In the genomic region with DNA sequence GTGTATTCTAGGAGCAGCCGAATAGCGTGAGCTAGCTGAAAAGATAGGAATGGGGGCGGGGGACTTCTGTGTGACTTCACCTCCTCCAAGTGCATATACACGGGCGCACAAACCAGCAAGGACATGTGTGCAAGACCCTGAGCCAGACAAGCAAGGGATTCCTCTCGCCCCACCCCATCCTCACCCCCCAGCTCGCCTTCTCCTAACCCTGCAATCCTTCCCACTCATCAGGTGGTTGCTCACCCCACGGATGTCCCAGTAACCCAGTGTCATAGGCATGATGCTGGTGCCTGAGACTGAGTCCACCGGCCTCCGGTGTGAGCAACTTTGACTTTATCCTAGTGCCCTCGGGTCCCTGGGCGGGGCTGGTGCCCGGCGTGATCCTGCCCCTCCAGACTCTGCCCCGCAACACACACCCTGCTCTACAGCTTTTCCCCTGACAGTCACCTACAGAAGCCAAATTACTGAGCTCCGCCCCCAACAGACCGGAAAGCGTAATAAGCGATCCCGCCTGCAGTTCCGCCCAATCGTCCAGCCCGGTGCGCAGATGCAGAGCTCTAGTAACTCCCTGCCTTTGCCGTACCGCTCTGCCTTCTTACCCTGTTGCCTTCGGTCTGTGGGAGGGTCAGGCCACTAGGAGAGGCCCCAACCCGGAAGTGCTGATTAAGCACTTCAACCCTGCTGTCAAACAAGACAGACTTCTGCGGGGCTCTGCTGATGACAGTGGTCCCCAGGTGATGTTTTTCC, we compare ENCODE assay signal across 8 mouse cellular contexts. TPM values are rescaled to one million over a fixed set of nuclear protein-coding genes. Genes with fewer than 3 reads are reported as not detected.
DNase-seq lines count a peak whose midpoint lies in the region; ATAC-seq and TF ChIP-seq lines count a peak whose summit lies in the region.

Gstm4 (minus strand) TSS at position 501 of the 747 bp plus-strand sequence.

- peak; percentile 30; the same call in 1 of the 2 replicates for TF ChIP-seq CTCF in lung, embryonic 14.5 days (IDR thresholded peaks at IDR 0.05; ENCODE audit: low read depth)

- no peaks in the 10 kb centered on the region for H3K27me3 ChIP-seq in lung, embryonic 14.5 days (ENCODE audit: insufficient read depth, low read length)

- DNase-seq in Muller cell, postnatal 12 days (ENCODE audit: inconsistent ontology term) = peak; percentile 80
- peak; percentile 88 for DNase-seq in cerebellum, adult 9-11 months
- peak; percentile 88 for DNase-seq in layer of hippocampus, adult 8-10 months (ENCODE audit: low spot score in 2 of 2)
- peak; percentile 92 for DNase-seq in lung, embryonic 14.5 days
- DNase-seq in testis, postnatal 14 days (ENCODE audit: low spot score) = peak; percentile 86

- peak within 1 kb of the TSS; percentile 69 for H3K9ac ChIP-seq in lung, embryonic 14.5 days

- no peaks in the 10 kb centered on the region for H3K36me3 ChIP-seq in lung, embryonic 14.5 days (ENCODE audit: insufficient read depth)

- WGBS in lung, embryonic 14.5 days = 3% methylated on average over 29 of the region's 29 CpGs

- H3K27ac ChIP-seq in lung, embryonic 14.5 days (ENCODE audit: low read depth) = peak within 1 kb of the TSS; percentile 67; the same call in 1 of the 2 replicates

- no peaks in the 10 kb centered on the region for H3K9me3 ChIP-seq in lung, embryonic 14.5 days (ENCODE audit: low read depth, low read length)

- peak within 1 kb of the TSS; percentile 53 for H3K4me3 ChIP-seq in lung, embryonic 14.5 days (ENCODE audit: low read depth, low read length)

- peak; percentile 97 for ATAC-seq in frontal cortex, adult (ENCODE audit: low TSS enrichment)
- ATAC-seq in hematopoietic stem cell, adult 5-6 weeks (replicated peaks in 1 of 2; ENCODE audit: insufficient read depth in 1 of 2, low FRiP score in 2 of 2, low TSS enrichment in 1 of 2, low read depth in 1 of 2, poor library complexity in 2 of 2, severe bottlenecking in 2 of 2) = peak; percentile 96 to 98
- peak; percentile 96 for ATAC-seq in lung, embryonic 14.5 days (ENCODE audit: insufficient read depth)
- peak; percentile 96 for ATAC-seq in neutrophil, adult 5-6 weeks (ENCODE audit: extremely low read depth, insufficient number of reproducible peaks, low FRiP score, poor library complexity, severe bottlenecking)

- no peaks in the 10 kb centered on the region; the same call in 1 of the 2 replicates for H3K4me1 ChIP-seq in lung, embryonic 14.5 days (ENCODE audit: insufficient read depth)

- H3K4me2 ChIP-seq in lung, embryonic 14.5 days = peak within 1 kb of the TSS; percentile 93

RNA-seq across cellular contexts. Expression of gene Gstm4, which starts in this region (rescaled TPM):
- total RNA-seq in hematopoietic stem cell, adult 5-6 weeks (2017) = 11.8 and 13.1 TPM in 2 replicates
- 10 to 100 TPM; 11.1 to 14.4 (median 13.4) TPM for total RNA-seq in layer of hippocampus, adult 8-10 months (2022)
- polyA plus RNA-seq in lung, embryonic 14.5 days (2014; fragmentation: Nextera tagmentation; extraction: Ambion mirVana) = 16.0 and 16.8 TPM in 2 replicates
- total RNA-seq in neutrophil, adult 5-6 weeks (2017) = 1.7 and 2.3 TPM in 2 replicates

Comparison
In these comparisons a context has a peak if more than half of its experiments do, and no peak if none do; other contexts are left out.
1. Peak in every context shown above with its lines: DNase-seq, ATAC-seq, H3K4me3 ChIP-seq and H3K27ac ChIP-seq.